Mouse (Mus musculus): Measurements from ENCODE around the gene Nap1l4. TPM values are rescaled to one million over a fixed set of nuclear protein-coding genes. Genes with fewer than 3 reads are reported as not detected.

Gene Nap1l4
- polyA plus RNA-seq (2015; fragmentation: Illumina TruSeq; extraction: RNeasy Lipid Tissue Mini Kit (QIAGEN cat#74804); ENCODE audit: low read depth, low replicate concordance) = 126 TPM

GRCm38 (mm10) chr7:143548976-143549457, at the start of gene Nap1l4:
Gene Nap1l4, minus strand, starts transcription at chr7:143549106.

GRCm38 (mm10) chr7:143502418-143503200, 46.3 kb downstream of the Nap1l4 start, which contains the start of gene Phlda2:
Gene Phlda2, minus strand, starts transcription at chr7:143503150.

GRCm38 (mm10) chr7:143473347-143474101, 75.4 kb downstream of the Nap1l4 start, which contains the start of gene Slc22a18:
Gene Slc22a18, plus strand, starts transcription at chr7:143473736.

Other genes with a start within 250 kb of the Nap1l4 start
- 12.6 TPM for gene Cdkn1c, start 88.1 kb downstream of the Nap1l4 start, polyA plus RNA-seq (2015; fragmentation: Illumina TruSeq; extraction: RNeasy Lipid Tissue Mini Kit (QIAGEN cat#74804); ENCODE audit: low read depth, low replicate concordance)
- 0.59 TPM for gene Slc22a18, start 75.4 kb downstream of the Nap1l4 start, polyA plus RNA-seq (2015; fragmentation: Illumina TruSeq; extraction: RNeasy Lipid Tissue Mini Kit (QIAGEN cat#74804); ENCODE audit: low read depth, low replicate concordance)
- gene Phlda2, start 46.0 kb downstream of the Nap1l4 start, polyA plus RNA-seq (2015; fragmentation: Illumina TruSeq; extraction: RNeasy Lipid Tissue Mini Kit (QIAGEN cat#74804); ENCODE audit: low read depth, low replicate concordance) = not detected
- gene Cars, start 51.0 kb upstream of the Nap1l4 start, polyA plus RNA-seq (2015; fragmentation: Illumina TruSeq; extraction: RNeasy Lipid Tissue Mini Kit (QIAGEN cat#74804); ENCODE audit: low read depth, low replicate concordance) = 53.5 TPM
- gene Tnfrsf26, start 79.6 kb upstream of the Nap1l4 start, polyA plus RNA-seq (2015; fragmentation: Illumina TruSeq; extraction: RNeasy Lipid Tissue Mini Kit (QIAGEN cat#74804); ENCODE audit: low read depth, low replicate concordance) = not detected
- gene Tnfrsf22, start 100.6 kb upstream of the Nap1l4 start, polyA plus RNA-seq (2015; fragmentation: Illumina TruSeq; extraction: RNeasy Lipid Tissue Mini Kit (QIAGEN cat#74804); ENCODE audit: low read depth, low replicate concordance) = 1.9 TPM
- 1.4 TPM for gene Tnfrsf23, start 136.8 kb upstream of the Nap1l4 start, polyA plus RNA-seq (2015; fragmentation: Illumina TruSeq; extraction: RNeasy Lipid Tissue Mini Kit (QIAGEN cat#74804); ENCODE audit: low read depth, low replicate concordance)
- gene Osbpl5, start 207.9 kb upstream of the Nap1l4 start, polyA plus RNA-seq (2015; fragmentation: Illumina TruSeq; extraction: RNeasy Lipid Tissue Mini Kit (QIAGEN cat#74804); ENCODE audit: low read depth, low replicate concordance) = 22.6 TPM
- gene Mrgprg, start 217.9 kb upstream of the Nap1l4 start, polyA plus RNA-seq (2015; fragmentation: Illumina TruSeq; extraction: RNeasy Lipid Tissue Mini Kit (QIAGEN cat#74804); ENCODE audit: low read depth, low replicate concordance) = not detected
- 7.3 TPM for gene Mrgpre, start 235.4 kb upstream of the Nap1l4 start, polyA plus RNA-seq (2015; fragmentation: Illumina TruSeq; extraction: RNeasy Lipid Tissue Mini Kit (QIAGEN cat#74804); ENCODE audit: low read depth, low replicate concordance)